In genomic region chr12:109053020-109053806, GRCm38 (mm10) we compare ENCODE assay signal across 8 mouse cellular contexts. TPM values are rescaled to one million over a fixed set of nuclear protein-coding genes. Genes with fewer than 3 reads are reported as not detected.
DNase-seq lines count a peak whose midpoint lies in the region; ATAC-seq and TF ChIP-seq lines count a peak whose summit lies in the region.

No protein-coding gene starts in this region.

- peak overlapping the region; percentile 61 for H3K4me3 ChIP-seq in layer of hippocampus, adult 2 months
- H3K4me3 ChIP-seq in embryonic facial prominence, embryonic 12.5 days: peak overlapping the region; percentile 58
- peak overlapping the region; percentile 48 for H3K4me3 ChIP-seq in hindbrain, embryonic 16.5 days (ENCODE audit: low read length)

- DNase-seq in layer of hippocampus, adult 2 months (ENCODE audit: low spot score in 2 of 2): no peak
- DNase-seq in layer of hippocampus, postnatal 36 days: no peak
- peak; percentile 59 for DNase-seq in neural tube, embryonic 10.5 days (ENCODE audit: extremely low spot score, low spot score)
- DNase-seq in frontal cortex, postnatal 14 days (ENCODE audit: low spot score in 2 of 2): no peak
- DNase-seq in layer of hippocampus, adult 8-10 months (ENCODE audit: low spot score in 2 of 2): no peak
- DNase-seq in T-cell, adult 2 months (ENCODE audit: low spot score): no peak

- peak overlapping the region; percentile 56 for H3K9ac ChIP-seq in embryonic facial prominence, embryonic 12.5 days
- peak overlapping the region; percentile 68 for H3K9ac ChIP-seq in hindbrain, embryonic 16.5 days (ENCODE audit: low read depth, low read length)

- WGBS in embryonic facial prominence, embryonic 12.5 days: under 1% methylated on average over 78 of the region's 105 CpGs
- under 1% methylated on average over 79 of the region's 105 CpGs for WGBS in hindbrain, embryonic 16.5 days

- no peak for TF ChIP-seq CTCF in layer of hippocampus, adult 2 months (conservative IDR thresholded peaks at IDR 0.05)

- H3K27ac ChIP-seq in layer of hippocampus, adult 2 months: no peak overlapping the region
- no peak overlapping the region for H3K27ac ChIP-seq in embryonic facial prominence, embryonic 12.5 days
- H3K27ac ChIP-seq in hindbrain, embryonic 16.5 days (ENCODE audit: low read depth, low read length): no peak overlapping the region

- ATAC-seq in embryonic facial prominence, embryonic 12.5 days (ENCODE audit: insufficient number of reproducible peaks, insufficient read depth, low FRiP score, low TSS enrichment): no peak
- 0 out of 2 replicates have a peak, but pooled peaks have one; percentile 38 for ATAC-seq in hindbrain, embryonic 16.5 days

- H3K27me3 ChIP-seq in embryonic facial prominence, embryonic 12.5 days: peaks cover 87% of the 10 kb centered on the region
- peaks cover 35% of the 10 kb centered on the region for H3K27me3 ChIP-seq in hindbrain, embryonic 16.5 days (replicated peaks; ENCODE audit: control insufficient read depth, insufficient read depth, low read length)

- no peaks in the 10 kb centered on the region for H3K9me3 ChIP-seq in embryonic facial prominence, embryonic 12.5 days
- H3K9me3 ChIP-seq in hindbrain, embryonic 16.5 days (ENCODE audit: control insufficient read depth, low read length): no peaks in the 10 kb centered on the region

- peaks cover 18% of the 10 kb centered on the region; the same call in 1 of the 2 replicates for H3K4me1 ChIP-seq in embryonic facial prominence, embryonic 12.5 days
- H3K4me1 ChIP-seq in hindbrain, embryonic 16.5 days (ENCODE audit: control insufficient read depth, insufficient read depth, low read depth, low read length): peaks cover 21% of the 10 kb centered on the region

- H3K4me2 ChIP-seq in embryonic facial prominence, embryonic 12.5 days (replicated peaks): peak overlapping the region; percentile 94
- H3K4me2 ChIP-seq in hindbrain, embryonic 16.5 days (ENCODE audit: low read length): peak overlapping the region; percentile 97

- H3K36me3 ChIP-seq in embryonic facial prominence, embryonic 12.5 days: no peaks in the 10 kb centered on the region
- H3K36me3 ChIP-seq in hindbrain, embryonic 16.5 days (ENCODE audit: control insufficient read depth, insufficient read depth, low read length): no peaks in the 10 kb centered on the region

RNA-seq across cellular contexts. Expression of gene Begain, which starts 14.8 kb away (rescaled TPM):
- 100 to 1,000 TPM; 139 to 147 TPM for total RNA-seq in layer of hippocampus, adult 2 months (2021)
- total RNA-seq in layer of hippocampus, postnatal 36 days (2021): 100 to 1,000 TPM; 139 to 145 TPM
- 10.6 and 11.2 TPM in 2 replicates for polyA plus RNA-seq in embryonic facial prominence, embryonic 12.5 days (2016; fragmentation: Nextera tagmentation; extraction: Ambion mirVana)
- 22.4 and 27.0 TPM in 2 replicates for polyA plus RNA-seq in hindbrain, embryonic 16.5 days (2015; fragmentation: Nextera tagmentation; extraction: Ambion mirVana)
- 100 to 1,000 TPM; 112 to 129 (median 120) TPM for total RNA-seq in layer of hippocampus, adult 8-10 months (2022)
